ENCODE assay signal across 8 mouse cellular contexts in genomic region chr9:110623416-110624195, GRCm38 (mm10). TPM values are rescaled to one million over a fixed set of nuclear protein-coding genes. Genes with fewer than 3 reads are reported as not detected.
A peak's percentile ranks its signal among the peaks of the same experiment; 100 is the strongest.
DNase-seq lines count a peak whose midpoint lies in the region; ATAC-seq and TF ChIP-seq lines count a peak whose summit lies in the region.

No protein-coding gene starts in this region.

- no peaks in the 10 kb centered on the region for H3K27me3 ChIP-seq in forebrain, embryonic 11.5 days (ENCODE audit: control insufficient read depth, insufficient read depth, low read length)
- H3K27me3 ChIP-seq in limb, embryonic 15.5 days, result no peaks in the 10 kb centered on the region
- H3K27me3 ChIP-seq in stomach, embryonic 16.5 days (ENCODE audit: control insufficient read depth, insufficient read depth, low read length), result no peaks in the 10 kb centered on the region

- H3K27ac ChIP-seq in forebrain, embryonic 11.5 days (ENCODE audit: low read depth, low read length), result no peak overlapping the region
- H3K27ac ChIP-seq in limb, embryonic 15.5 days, result peak overlapping the region; percentile 87
- H3K27ac ChIP-seq in stomach, embryonic 16.5 days (ENCODE audit: low read length), result peak overlapping the region; percentile 80; the same call in 1 of the 2 replicates

- peaks cover 4% of the 10 kb centered on the region for H3K4me1 ChIP-seq in lung, adult 2 months (ENCODE audit: control insufficient read depth, insufficient read depth, low read length)
- peaks cover 4% of the 10 kb centered on the region; the same call in 1 of the 2 replicates for H3K4me1 ChIP-seq in forebrain, embryonic 11.5 days (replicated peaks; ENCODE audit: control insufficient read depth, insufficient read depth, low read length)
- peaks cover 38% of the 10 kb centered on the region for H3K4me1 ChIP-seq in limb, embryonic 15.5 days
- H3K4me1 ChIP-seq in stomach, embryonic 16.5 days (ENCODE audit: control insufficient read depth, insufficient read depth, low read length), result peaks cover 12% of the 10 kb centered on the region; the same call in 1 of the 2 replicates

- no peaks in the 10 kb centered on the region for H3K9me3 ChIP-seq in forebrain, embryonic 11.5 days (ENCODE audit: control insufficient read depth, low read length)
- no peaks in the 10 kb centered on the region for H3K9me3 ChIP-seq in limb, embryonic 15.5 days
- H3K9me3 ChIP-seq in stomach, embryonic 16.5 days (replicated peaks; ENCODE audit: control insufficient read depth, low read length), result no peaks in the 10 kb centered on the region

- DNase-seq in lung, adult 2 months, result no peak
- no peak for DNase-seq in lung, postnatal 36 days
- peak; percentile 57 for DNase-seq in forebrain, embryonic 11.5 days (ENCODE audit: low spot score)
- no peak for DNase-seq in right cerebral cortex, postnatal 25 days
- no peak for DNase-seq in spleen, adult 12 weeks (ENCODE audit: low spot score)
- DNase-seq in thymus, postnatal 10 days (ENCODE audit: low spot score in 2 of 2), result no peak

- no peak for ATAC-seq in forebrain, embryonic 11.5 days (replicated peaks; ENCODE audit: low FRiP score)
- no peak; the same call in 1 of the 2 replicates for ATAC-seq in limb, embryonic 15.5 days (ENCODE audit: insufficient number of reproducible peaks, low FRiP score, low TSS enrichment, low read depth)
- ATAC-seq in stomach, embryonic 16.5 days (ENCODE audit: insufficient read depth, low FRiP score), result no peak

- no peak for TF ChIP-seq POLR2A in lung, adult 2 months (IDR thresholded peaks at IDR 0.05; ENCODE audit: borderline replicate concordance, extremely low read depth, low read depth, low read length)

- peaks cover 3% of the 10 kb centered on the region; the same call in 1 of the 2 replicates for H3K36me3 ChIP-seq in forebrain, embryonic 11.5 days (ENCODE audit: control insufficient read depth, insufficient read depth, low read length)
- H3K36me3 ChIP-seq in limb, embryonic 15.5 days, result peaks cover 37% of the 10 kb centered on the region
- 0 out of 2 replicates have a peak, but pooled peaks cover 4% of the 10 kb centered on the region for H3K36me3 ChIP-seq in stomach, embryonic 16.5 days (ENCODE audit: control insufficient read depth, insufficient read depth, low read length)

- peak overlapping the region; percentile 29 for H3K4me3 ChIP-seq in lung, adult 2 months (replicated peaks; ENCODE audit: extremely low read depth, low read depth, low read length)
- peak overlapping the region; percentile 48 for H3K4me3 ChIP-seq in forebrain, embryonic 11.5 days (ENCODE audit: low read depth, low read length)
- peak overlapping the region; percentile 45 for H3K4me3 ChIP-seq in limb, embryonic 15.5 days
- H3K4me3 ChIP-seq in stomach, embryonic 16.5 days (replicated peaks; ENCODE audit: low read length), result peak overlapping the region; percentile 61

- WGBS in lung, adult 2 months, result 35% methylated on average over 8 of the region's 8 CpGs
- 47% methylated on average over 8 of the region's 8 CpGs for WGBS in forebrain, embryonic 11.5 days
- WGBS in limb, embryonic 15.5 days, result 26% methylated on average over 8 of the region's 8 CpGs
- WGBS in stomach, embryonic 16.5 days, result 37% methylated on average over 8 of the region's 8 CpGs

- H3K4me2 ChIP-seq in forebrain, embryonic 11.5 days (ENCODE audit: low read depth, low read length, severe bottlenecking), result peak overlapping the region; percentile 98
- peak overlapping the region; percentile 81 for H3K4me2 ChIP-seq in limb, embryonic 15.5 days
- peak overlapping the region; percentile 89 for H3K4me2 ChIP-seq in stomach, embryonic 16.5 days (ENCODE audit: low read depth, low read length)

- H3K9ac ChIP-seq in forebrain, embryonic 11.5 days (ENCODE audit: low read length), result peak overlapping the region; percentile 75
- peak overlapping the region; percentile 47; the same call in 1 of the 2 replicates for H3K9ac ChIP-seq in limb, embryonic 15.5 days
- H3K9ac ChIP-seq in stomach, embryonic 16.5 days (ENCODE audit: low read length), result peak overlapping the region; percentile 81

- TF ChIP-seq CTCF in lung, adult 2 months (IDR thresholded peaks at IDR 0.05; ENCODE audit: insufficient read depth, low read length), result no peak

RNA-seq across cellular contexts. Expression of gene Nradd, which starts 0.6 kb away (rescaled TPM):
- polyA plus RNA-seq in lung, adult 2 months (2012; rRNA removed), result 20.0 and 22.9 TPM in 2 replicates
- 20.6 and 22.9 TPM in 2 replicates for polyA plus RNA-seq in forebrain, embryonic 11.5 days (2014; fragmentation: Nextera tagmentation; extraction: Ambion mirVana)
- polyA plus RNA-seq in limb, embryonic 15.5 days (2015; fragmentation: Nextera tagmentation; extraction: Ambion mirVana), result 43.5 and 46.4 TPM in 2 replicates
- polyA plus RNA-seq in stomach, embryonic 16.5 days (2015; fragmentation: Nextera tagmentation; extraction: Ambion mirVana), result 27.2 and 27.6 TPM in 2 replicates

RNA-seq across cellular contexts. Expression of gene Nbeal2, which starts 30.4 kb away (rescaled TPM):
- 58.4 and 66.4 TPM in 2 replicates for polyA plus RNA-seq in lung, adult 2 months (2012; rRNA removed)
- polyA plus RNA-seq in forebrain, embryonic 11.5 days (2014; fragmentation: Nextera tagmentation; extraction: Ambion mirVana), result 2.2 and 2.4 TPM in 2 replicates
- 5.7 and 5.8 TPM in 2 replicates for polyA plus RNA-seq in limb, embryonic 15.5 days (2015; fragmentation: Nextera tagmentation; extraction: Ambion mirVana)
- polyA plus RNA-seq in stomach, embryonic 16.5 days (2015; fragmentation: Nextera tagmentation; extraction: Ambion mirVana), result 10.9 and 12.1 TPM in 2 replicates

RNA-seq across cellular contexts. Expression of gene Ccdc12, which starts 32.7 kb away (rescaled TPM):
- polyA plus RNA-seq in lung, adult 2 months (2012; rRNA removed), result 101 and 124 TPM in 2 replicates
- 149 and 164 TPM in 2 replicates for polyA plus RNA-seq in forebrain, embryonic 11.5 days (2014; fragmentation: Nextera tagmentation; extraction: Ambion mirVana)
- polyA plus RNA-seq in limb, embryonic 15.5 days (2015; fragmentation: Nextera tagmentation; extraction: Ambion mirVana), result 116 and 126 TPM in 2 replicates
- polyA plus RNA-seq in stomach, embryonic 16.5 days (2015; fragmentation: Nextera tagmentation; extraction: Ambion mirVana), result 148 and 153 TPM in 2 replicates
